ENCODE assay signal across 14 mouse cellular contexts in the genomic region with DNA sequence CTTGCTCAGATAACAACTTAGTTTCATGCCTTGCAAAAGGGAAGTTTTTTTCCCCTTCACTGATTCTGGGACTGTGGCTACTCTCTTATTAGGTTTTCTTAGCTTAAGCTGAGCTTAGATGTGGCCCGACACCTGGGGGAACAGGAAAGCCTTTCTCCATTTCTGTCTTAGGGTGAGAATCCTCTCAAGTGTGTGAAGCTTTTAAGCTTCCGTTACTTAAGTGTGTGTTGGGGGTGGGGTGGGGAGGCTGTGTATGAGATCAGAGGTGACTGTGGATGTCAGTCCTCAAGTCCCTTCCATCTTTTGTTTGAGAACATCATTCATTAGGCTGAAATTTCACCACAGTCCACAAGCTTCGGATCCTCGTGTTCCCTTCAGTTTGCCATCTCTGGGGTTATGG.
DNase-seq lines count a peak whose midpoint lies in the region; ATAC-seq and TF ChIP-seq lines count a peak whose summit lies in the region.
"Had no signal": no experiment of that assay in that cellular context is flagged by ENCODE, and none has a peak within 500 bp of the region (broad histone marks: within the 10 kb centered on the region; RNA-seq: fewer than 3 reads in every experiment).

No protein-coding gene starts in this region.

- H3K36me3 ChIP-seq in lung, postnatal 0 days (ENCODE audit: insufficient read depth, low read length), result no peaks in the 10 kb centered on the region
- H3K36me3 ChIP-seq: embryonic facial prominence, embryonic 13.5 days; heart, embryonic 12.5 days had no signal

- no peaks in the 10 kb centered on the region for H3K4me1 ChIP-seq in lung, postnatal 0 days (ENCODE audit: insufficient read depth, low read depth, low read length)
- peaks cover 20% of the 10 kb centered on the region for H3K4me1 ChIP-seq in cerebellum, adult 2 months (ENCODE audit: control insufficient read depth, insufficient read depth, low read length)

- WGBS in lung, postnatal 0 days, result 58% methylated on average over 4 of the region's 4 CpGs
- WGBS in cerebellum, adult 2 months, result 95% methylated on average over 4 of the region's 4 CpGs

- H3K4me3 ChIP-seq in lung, postnatal 0 days (ENCODE audit: low read depth, low read length), result no peak overlapping the region
- no peak overlapping the region for H3K4me3 ChIP-seq in cerebellum, adult 2 months (replicated peaks; ENCODE audit: insufficient read depth, low read depth, low read length)
- H3K4me3 ChIP-seq: embryonic facial prominence, embryonic 13.5 days; heart, embryonic 12.5 days had no signal

- no peak overlapping the region for H3K27ac ChIP-seq in lung, postnatal 0 days (ENCODE audit: low read length)
- H3K27ac ChIP-seq in cerebellum, adult 2 months (ENCODE audit: insufficient read depth, low read length), result no peak overlapping the region
- H3K27ac ChIP-seq: embryonic facial prominence, embryonic 13.5 days; liver, embryonic 14.5 days had no signal

- H3K9me3 ChIP-seq in lung, postnatal 0 days (ENCODE audit: low read length), result no peaks in the 10 kb centered on the region
- H3K9me3 ChIP-seq: embryonic facial prominence, embryonic 13.5 days; heart, embryonic 12.5 days had no signal

- H3K4me2 ChIP-seq in lung, postnatal 0 days (replicated peaks; ENCODE audit: low read depth, low read length), result no peak overlapping the region
- H3K4me2 ChIP-seq: embryonic facial prominence, embryonic 13.5 days; heart, embryonic 12.5 days had no signal

- no peaks in the 10 kb centered on the region for H3K27me3 ChIP-seq in lung, postnatal 0 days (replicated peaks; ENCODE audit: insufficient read depth, low read length)
- H3K27me3 ChIP-seq in cerebellum, adult 2 months (ENCODE audit: control insufficient read depth, insufficient read depth, low read length), result no peaks in the 10 kb centered on the region
- H3K27me3 ChIP-seq: embryonic facial prominence, embryonic 13.5 days; heart, embryonic 12.5 days had no signal

- no peak for TF ChIP-seq POLR2A in cerebellum, adult 2 months (IDR thresholded peaks at IDR 0.05; ENCODE audit: borderline replicate concordance, insufficient read depth, low read length)

- no peak for TF ChIP-seq CTCF in lung, postnatal 0 days (IDR thresholded peaks at IDR 0.05)
- no peak for TF ChIP-seq CTCF in cerebellum, adult 2 months (IDR thresholded peaks at IDR 0.05; ENCODE audit: borderline replicate concordance, insufficient read depth, low read depth, low read length)

- DNase-seq in lung, postnatal 36 days, result peak; percentile 10
- DNase-seq in lung, postnatal 0 days (ENCODE audit: low spot score), result no peak
- peak; percentile 11 to 25 for DNase-seq in CD8-positive naive resting alpha-beta T cell, adult 2 months (ENCODE audit: low read depth in 2 of 2, low spot score in 2 of 2)
- peak; percentile 74 for DNase-seq in thymus, postnatal 25 days
- DNase-seq in cerebellum, adult 2 months, result no peak
- no peak for DNase-seq in heart, adult 18-20 months
- DNase-seq: cerebellum, adult 9-11 months; gastrocnemius, postnatal 10 days; kidney, postnatal 14 days; left cerebral cortex, postnatal 4 days had no signal

- H3K9ac ChIP-seq in lung, postnatal 0 days (replicated peaks; ENCODE audit: low read depth), result no peak overlapping the region
- H3K9ac ChIP-seq: embryonic facial prominence, embryonic 13.5 days; heart, embryonic 12.5 days; liver, embryonic 14.5 days had no signal

- no peak for TF ChIP-seq EP300 in lung, postnatal 0 days (IDR thresholded peaks at IDR 0.05)

- ATAC-seq in lung, postnatal 0 days, result no peak
- ATAC-seq in megakaryocyte, adult 5-6 weeks (ENCODE audit: poor library complexity, severe bottlenecking), result peak; percentile 38

Comparison
In these comparisons a context has a peak if more than half of its experiments do, and no peak if none do; other contexts are left out.
1. DNase-seq: peak in lung, postnatal 36 days (single experiment), CD8-positive naive resting alpha-beta T cell, adult 2 months (2 of 2) and thymus, postnatal 25 days (single experiment); none in lung, postnatal 0 days (single experiment), cerebellum, adult 2 months (0 of 2) and heart, adult 18-20 months (0 of 2).